Mouse (Mus musculus) limb, embryonic 10.5 days (tissue): ENCODE results near the gene Bicra. TPM values are rescaled to one million over a fixed set of nuclear protein-coding genes. Genes with fewer than 3 reads are reported as not detected.
A peak's percentile ranks its signal among the peaks of the same experiment; 100 is the strongest.

Experiments
- DNase-seq: peaks from one replicate; pipeline ENCODE4 v3.0.0-alpha.2; 2017; ENCODE audit warnings: low spot score
- H3K27ac ChIP-seq: fragments of 300-500 bp; sonication (generic); 2 replicates; pipeline ENCODE4 v1.5.1; 2016; ENCODE audit warnings: mild to moderate bottlenecking
- H3K27me3 ChIP-seq: fragments of 300-500 bp; sonication (generic); 2 replicates; pipeline ENCODE4 v1.6.1; 2016; ENCODE audit warnings: low read depth, mild to moderate bottlenecking; ENCODE audit not compliant: poor library complexity, severe bottlenecking
- H3K36me3 ChIP-seq: fragments of 300-500 bp; sonication (generic); 2 replicates; pipeline ENCODE4 v1.6.1; 2016; ENCODE audit warnings: mild to moderate bottlenecking, moderate library complexity
- H3K4me1 ChIP-seq: fragments of 300-500 bp; sonication (generic); 2 replicates; pipeline ENCODE4 v1.6.1; 2016
- H3K4me3 ChIP-seq: fragments of 300-500 bp; sonication (generic); 2 replicates; pipeline ENCODE4 v1.5.1; 2016; ENCODE audit warnings: mild to moderate bottlenecking, moderate library complexity
- H3K9me3 ChIP-seq: fragments of 300-500 bp; sonication (generic); replicated peaks from 2 replicates; pipeline ENCODE4 v1.6.1; 2016; ENCODE audit warnings: mild to moderate bottlenecking
- WGBS: fragments of 180-500 bp; shearing (Covaris S2); methylation state at CpG from one replicate; pipeline ENCODE4 v1.1.7; 2016; 5-methylcytosine and 5-hydroxymethylcytosine counted together
- polyA plus RNA-seq: library from polyadenylated mRNA; unstranded; fragments of >200 nt; fragmentation: Nextera tagmentation; extraction: Ambion mirVana; gene quantifications from 2 replicates; pipeline ENCODE4 v1.2.1, GENCODE M21; 2016

Gene Bicra
- 10.6 and 10.8 TPM in 2 replicates for polyA plus RNA-seq

GRCm38 (mm10) chr7:16047338-16048146 lies at the start of gene Bicra:
Gene Bicra, minus strand, starts transcription at chr7:16047921.
- peaks cover 55% of the 10 kb centered on the region for H3K4me1 ChIP-seq

GRCm38 (mm10) chr7:16094592-16094991 lies 46.9 kb upstream of the Bicra start:
- DNase-seq: no peak
- no peaks in the 10 kb centered on the region for H3K9me3 ChIP-seq
- H3K4me1 ChIP-seq: peaks cover 12% of the 10 kb centered on the region
- H3K27ac ChIP-seq: no peak overlapping the region
- H3K36me3 ChIP-seq: no peaks in the 10 kb centered on the region
- H3K27me3 ChIP-seq: no peaks in the 10 kb centered on the region
- no peak overlapping the region for H3K4me3 ChIP-seq
- 79% methylated on average over 3 of the region's 3 CpGs for WGBS

More at GRCm38 (mm10) chr7:16047338-16048146, at the start of gene Bicra:
- DNase-seq: peak; percentile 87
- Histone ChIP-seq H3K9me3 (no peaks in the 10 kb centered on the region), H3K27me3 (no peaks in the 10 kb centered on the region), H3K27ac (peak within 1 kb of the TSS; percentile 93), H3K4me3 (peak within 1 kb of the TSS; percentile 81), H3K36me3 (peaks cover 9% of the 10 kb centered on the region)
- WGBS: under 1% methylated on average over 64 of the region's 69 CpGs

- Histone ChIP-seq H3K4me1 (no peaks in the 10 kb centered on the region), H3K4me3 (no peak overlapping the region), H3K36me3 (no peaks in the 10 kb centered on the region), H3K27ac (no peak overlapping the region), H3K27me3 (no peaks in the 10 kb centered on the region), H3K9me3 (no peaks in the 10 kb centered on the region)
- 70% methylated on average over 2 of the region's 2 CpGs for WGBS
- no peak for DNase-seq
These were observed 39.9 kb upstream of the Bicra start for GRCm38 (mm10) chr7:16087587-16087986.

GRCm38 (mm10) chr7:16083361-16083760 lies 35.6 kb upstream of the Bicra start:
- WGBS: 60% methylated on average over 4 of the region's 4 CpGs
- H3K4me3 ChIP-seq: no peak overlapping the region
- DNase-seq: no peak
- no peaks in the 10 kb centered on the region for H3K36me3 ChIP-seq
- H3K4me1 ChIP-seq: 0 out of 2 replicates have a peak, but pooled peaks cover 5% of the 10 kb centered on the region
- H3K9me3 ChIP-seq: no peaks in the 10 kb centered on the region
- no peak overlapping the region for H3K27ac ChIP-seq
- no peaks in the 10 kb centered on the region for H3K27me3 ChIP-seq

- H3K9me3 ChIP-seq: no peaks in the 10 kb centered on the region
- no peak overlapping the region for H3K4me3 ChIP-seq
- H3K4me1 ChIP-seq: 0 out of 2 replicates have a peak, but pooled peaks cover 11% of the 10 kb centered on the region
- WGBS: 74% methylated on average over 4 of the region's 4 CpGs
- H3K27me3 ChIP-seq: no peaks in the 10 kb centered on the region
- H3K36me3 ChIP-seq: no peaks in the 10 kb centered on the region
- no peak overlapping the region for H3K27ac ChIP-seq
- no peak for DNase-seq
These were observed 32.9 kb upstream of the Bicra start for GRCm38 (mm10) chr7:16080581-16080980.

- Histone ChIP-seq H3K4me3 (no peak overlapping the region), H3K9me3 (no peaks in the 10 kb centered on the region), H3K27ac (no peak overlapping the region), H3K27me3 (no peaks in the 10 kb centered on the region), H3K4me1 (0 out of 2 replicates have a peak, but pooled peaks cover 11% of the 10 kb centered on the region), H3K36me3 (no peaks in the 10 kb centered on the region)
- WGBS: 73% methylated on average over 1 of the region's 1 CpGs
- DNase-seq: no peak
These were observed 32.2 kb upstream of the Bicra start for GRCm38 (mm10) chr7:16079947-16080346.

- Histone ChIP-seq H3K27ac (no peak overlapping the region), H3K9me3 (no peaks in the 10 kb centered on the region), H3K27me3 (no peaks in the 10 kb centered on the region), H3K4me1 (no peaks in the 10 kb centered on the region), H3K4me3 (no peak overlapping the region), H3K36me3 (no peaks in the 10 kb centered on the region)
- 86% methylated on average over 6 of the region's 6 CpGs for WGBS
- DNase-seq: no peak
These were observed 24.2 kb upstream of the Bicra start for GRCm38 (mm10) chr7:16071906-16072305.

- no peak overlapping the region for H3K4me3 ChIP-seq
- DNase-seq: no peak
- no peaks in the 10 kb centered on the region for H3K9me3 ChIP-seq
- H3K4me1 ChIP-seq: no peaks in the 10 kb centered on the region
- no peak overlapping the region for H3K27ac ChIP-seq
- H3K36me3 ChIP-seq: no peaks in the 10 kb centered on the region
- no peaks in the 10 kb centered on the region for H3K27me3 ChIP-seq
These were observed 23.1 kb upstream of the Bicra start for GRCm38 (mm10) chr7:16070846-16071245.

GRCm38 (mm10) chr7:16063490-16063889 lies 15.8 kb upstream of the Bicra start:
- Histone ChIP-seq H3K4me1 (peaks cover 6% of the 10 kb centered on the region; the same call in 1 of the 2 replicates), H3K36me3 (no peaks in the 10 kb centered on the region), H3K27ac (no peak overlapping the region), H3K27me3 (peaks cover 44% of the 10 kb centered on the region), H3K4me3 (no peak overlapping the region), H3K9me3 (peaks cover 8% of the 10 kb centered on the region)
- DNase-seq: no peak
- WGBS: 38% methylated on average over 4 of the region's 4 CpGs

- Histone ChIP-seq H3K36me3 (no peaks in the 10 kb centered on the region), H3K27ac (no peak overlapping the region), H3K27me3 (peaks cover 44% of the 10 kb centered on the region), H3K4me1 (peaks cover 6% of the 10 kb centered on the region; the same call in 1 of the 2 replicates), H3K9me3 (peaks cover 8% of the 10 kb centered on the region), H3K4me3 (peak overlapping the region; percentile 29)
- DNase-seq: no peak
- 68% methylated on average over 15 of the region's 15 CpGs for WGBS
These were observed 14.3 kb upstream of the Bicra start for GRCm38 (mm10) chr7:16062099-16062420.

- no peak within 1 kb of the TSS for H3K27ac ChIP-seq
- WGBS: 48% methylated on average over 80 of the region's 80 CpGs
- H3K36me3 ChIP-seq: no peaks in the 10 kb centered on the region
- H3K27me3 ChIP-seq: peaks cover 44% of the 10 kb centered on the region
- H3K4me3 ChIP-seq: peak within 1 kb of the TSS; percentile 29
- H3K4me1 ChIP-seq: peaks cover 6% of the 10 kb centered on the region; the same call in 1 of the 2 replicates
- peaks cover 8% of the 10 kb centered on the region for H3K9me3 ChIP-seq
- DNase-seq: no peak
These were observed 13.7 kb upstream of the Bicra start, which contains the start of gene Zfp541 for GRCm38 (mm10) chr7:16061219-16062098. Gene Zfp541, plus strand, starts transcription at chr7:16061814.

GRCm38 (mm10) chr7:16057136-16057534 lies 9.4 kb upstream of the Bicra start:
- H3K4me1 ChIP-seq: peaks cover 8% of the 10 kb centered on the region
- 74% methylated on average over 2 of the region's 2 CpGs for WGBS
- no peak overlapping the region for H3K4me3 ChIP-seq
- no peak for DNase-seq
- peaks cover 29% of the 10 kb centered on the region for H3K27me3 ChIP-seq
- no peaks in the 10 kb centered on the region for H3K36me3 ChIP-seq
- peaks cover 8% of the 10 kb centered on the region for H3K9me3 ChIP-seq
- no peak overlapping the region for H3K27ac ChIP-seq
